Mouse (Mus musculus): ENCODE results near the gene Scgn.
A peak's percentile ranks its signal among the peaks of the same experiment; 100 is the strongest.

Scgn gene

DNA sequence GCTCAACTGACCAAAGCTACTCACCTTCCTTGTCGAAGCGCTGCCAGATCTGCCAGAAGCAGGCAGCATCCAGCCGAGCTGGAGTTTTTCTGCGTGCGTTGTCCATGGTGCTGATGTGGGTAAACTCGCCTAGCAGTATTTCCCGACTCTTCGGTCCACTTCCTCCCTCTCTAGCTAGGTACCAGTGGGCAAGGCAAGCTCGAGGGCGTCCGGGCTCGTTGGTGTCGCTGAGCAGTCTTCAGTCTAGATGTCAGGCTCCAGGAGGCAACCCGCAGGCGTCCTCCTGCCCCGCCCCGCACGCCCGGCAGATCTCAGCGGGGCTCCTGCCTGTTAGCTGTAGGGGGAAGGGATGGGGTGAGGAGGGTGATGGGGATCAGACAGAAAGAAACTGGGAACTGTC is at the start of gene Scgn:
TSS of gene Scgn (minus strand) at position 287 of the 400 bp plus-strand sequence.
- DNase-seq (ENCODE audit: low spot score): peak; percentile 30

GRCm38 (mm10) chr13:24040221-24040620 is 49.2 kb upstream of the Scgn start:
- DNase-seq (ENCODE audit: low spot score): no peak

DNA sequence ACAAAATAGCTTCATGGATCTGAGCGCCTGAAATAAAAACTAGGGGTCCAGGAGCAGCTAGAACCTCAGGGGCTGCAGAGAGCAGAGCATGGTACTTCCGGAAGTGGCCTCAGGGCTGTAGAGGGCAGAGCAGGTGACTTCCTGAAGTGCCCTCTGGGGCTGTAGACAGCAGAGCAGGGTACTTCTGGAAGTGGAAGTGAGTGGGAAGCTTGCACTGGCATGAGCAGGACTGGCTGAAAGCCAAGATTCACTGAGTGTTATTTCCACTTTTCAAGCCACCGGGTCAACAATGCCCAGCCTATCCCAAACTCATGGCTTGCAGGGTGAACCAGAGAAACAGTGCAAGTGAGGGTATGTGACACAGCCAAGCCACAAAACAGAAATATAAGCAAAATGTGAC is 46.5 kb upstream of the Scgn start:
- no peak for DNase-seq (ENCODE audit: low spot score)

- DNase-seq (ENCODE audit: low spot score): no peak
These were observed 45.1 kb upstream of the Scgn start for GRCm38 (mm10) chr13:24036150-24036549.

DNA sequence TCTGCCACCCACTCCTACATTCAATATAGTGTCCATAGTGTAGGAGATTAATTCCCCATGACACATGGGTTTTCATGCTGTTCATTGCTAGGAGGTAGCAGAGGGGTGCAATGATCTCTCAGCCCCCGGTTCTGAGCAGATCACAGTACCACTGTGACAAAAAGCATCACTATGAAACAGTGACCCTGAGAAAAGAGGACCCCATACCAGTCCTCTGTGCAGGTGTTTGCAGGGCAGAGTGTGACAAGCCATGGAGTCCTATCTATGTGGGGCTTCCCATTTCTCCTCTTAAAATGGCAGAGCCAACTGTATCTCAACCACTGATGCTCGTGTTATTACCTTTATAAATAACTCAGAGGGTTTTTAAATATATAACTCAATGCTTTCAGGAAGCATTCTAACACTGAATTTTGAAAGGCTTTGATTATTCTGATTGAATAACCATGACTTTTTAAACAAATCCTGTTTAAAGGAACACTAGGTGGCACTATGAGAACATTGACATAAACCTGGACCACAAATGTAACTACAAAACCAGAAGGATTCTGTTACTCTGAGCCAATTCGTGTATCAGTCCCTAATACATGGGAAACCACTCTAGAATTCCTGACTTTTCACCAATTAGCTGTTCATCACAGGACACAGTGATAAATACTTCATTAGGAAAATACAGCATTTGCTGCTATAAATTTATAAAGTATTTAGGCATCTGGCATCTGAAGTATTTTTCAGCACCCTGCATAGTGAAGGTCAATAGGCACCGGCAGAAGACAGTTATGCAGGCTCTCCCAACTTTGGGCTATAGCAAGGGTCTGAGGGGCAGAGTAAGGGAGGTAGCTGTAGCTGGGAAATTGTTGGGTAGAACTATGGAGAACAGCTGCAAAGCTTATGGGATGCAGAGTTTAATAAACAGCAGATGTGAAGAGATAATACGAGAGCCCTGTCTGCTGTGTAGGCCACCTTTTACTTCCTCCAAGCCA is 36.5 kb upstream of the Scgn start:
- no peak for DNase-seq (ENCODE audit: low spot score)

DNA sequence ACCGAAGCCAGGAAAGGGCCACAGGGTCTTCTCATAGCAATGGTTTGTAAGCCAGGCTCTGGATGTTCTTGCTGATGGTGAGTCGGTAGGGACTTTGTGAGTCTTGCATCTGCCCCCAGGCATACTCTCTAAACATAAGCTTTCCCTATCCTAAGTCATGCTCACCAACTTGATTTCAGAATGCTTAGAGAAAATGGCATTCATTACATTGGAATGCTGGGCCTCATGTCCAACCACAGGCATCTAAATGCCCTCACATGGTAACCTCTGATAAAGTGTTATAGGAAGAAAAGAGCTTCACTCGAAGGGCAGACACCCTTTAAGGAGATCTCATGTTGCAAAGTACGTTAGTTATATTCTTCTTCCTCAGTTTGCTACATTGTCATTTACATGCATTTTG is 27.5 kb upstream of the Scgn start:
- no peak for DNase-seq (ENCODE audit: low spot score)

DNA sequence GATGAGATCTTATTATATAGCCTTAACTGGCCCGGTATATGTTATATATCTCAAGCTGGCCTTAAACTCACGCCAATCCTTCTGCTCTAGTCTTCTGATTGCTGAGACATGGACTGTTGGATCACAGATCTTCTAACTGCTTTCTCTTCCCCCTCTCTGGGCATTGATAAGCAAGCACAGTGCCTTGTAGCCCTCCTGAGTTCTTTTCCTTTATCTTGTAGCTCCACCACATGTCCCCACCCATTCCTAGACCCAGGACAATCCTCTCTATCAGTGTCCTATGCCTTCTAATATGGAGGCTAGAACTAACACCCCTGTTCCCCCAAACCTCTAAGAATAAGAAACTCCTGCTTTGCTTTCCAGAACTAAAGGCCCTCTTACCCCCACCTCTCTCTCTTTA is 14.5 kb upstream of the Scgn start:
- DNase-seq (ENCODE audit: low spot score): no peak

DNA sequence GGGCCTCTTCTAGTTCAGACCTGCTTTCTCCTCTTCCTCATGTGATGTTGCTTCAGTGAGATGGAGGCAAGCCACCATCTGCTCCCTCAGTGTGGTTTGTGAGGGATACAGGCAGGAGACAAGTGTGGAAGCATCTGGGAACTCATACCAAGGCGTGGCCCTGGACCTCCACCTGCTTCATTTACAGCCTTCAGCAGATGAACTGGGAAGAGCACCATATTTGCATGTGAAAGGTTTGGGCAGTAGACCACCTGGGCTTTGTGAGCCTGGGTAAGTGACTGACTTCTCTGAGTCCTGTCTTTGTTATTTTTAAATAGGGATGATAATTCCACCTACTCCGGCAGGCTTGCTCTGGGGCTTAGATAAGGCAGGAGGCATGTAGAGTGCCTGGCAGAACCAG is 10.8 kb upstream of the Scgn start:
- no peak for DNase-seq (ENCODE audit: low spot score)

DNA sequence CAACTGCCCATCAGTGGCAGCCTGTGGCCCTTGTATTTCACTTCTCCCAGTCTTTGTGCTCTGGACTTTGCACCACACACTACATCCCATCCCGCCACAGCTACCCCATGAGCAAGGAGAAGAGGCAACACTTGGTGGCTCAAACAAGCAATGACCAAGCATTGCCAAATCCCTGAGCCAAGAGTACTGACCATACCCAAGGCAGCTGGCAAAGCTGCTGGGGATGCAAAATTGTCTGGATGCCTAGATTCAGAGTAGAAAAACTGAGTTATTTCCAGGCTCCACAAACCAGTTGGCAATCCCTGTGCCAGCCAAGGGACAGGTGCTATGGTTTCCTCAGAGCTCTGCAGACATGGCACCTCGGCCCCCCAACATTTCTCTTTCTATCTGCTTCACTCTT is 10.1 kb upstream of the Scgn start:
- no peak for DNase-seq (ENCODE audit: low spot score)

- no peak for DNase-seq (ENCODE audit: low spot score)
These were observed 7.8 kb upstream of the Scgn start for GRCm38 (mm10) chr13:23998826-23999225.

DNA sequence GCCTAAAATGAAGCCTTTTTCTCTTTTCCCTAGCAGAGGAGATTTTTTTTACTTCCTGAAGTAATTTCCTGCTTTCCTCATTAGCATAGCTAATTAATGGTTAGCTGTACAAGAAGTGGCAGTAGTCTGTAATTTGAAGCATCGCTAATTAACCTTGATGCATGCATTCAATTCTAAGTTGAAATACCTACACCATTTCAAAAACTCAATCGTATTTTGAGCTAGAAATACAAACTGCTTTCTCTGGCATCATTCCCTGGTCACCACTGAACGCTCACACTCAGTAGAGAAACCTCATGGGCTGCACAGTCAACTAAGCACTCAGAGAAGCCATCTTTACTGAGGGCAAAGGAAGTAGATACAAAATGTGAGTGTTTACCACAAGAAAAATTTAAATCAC is 3.7 kb upstream of the Scgn start:
- DNase-seq (ENCODE audit: low spot score): no peak

DNA sequence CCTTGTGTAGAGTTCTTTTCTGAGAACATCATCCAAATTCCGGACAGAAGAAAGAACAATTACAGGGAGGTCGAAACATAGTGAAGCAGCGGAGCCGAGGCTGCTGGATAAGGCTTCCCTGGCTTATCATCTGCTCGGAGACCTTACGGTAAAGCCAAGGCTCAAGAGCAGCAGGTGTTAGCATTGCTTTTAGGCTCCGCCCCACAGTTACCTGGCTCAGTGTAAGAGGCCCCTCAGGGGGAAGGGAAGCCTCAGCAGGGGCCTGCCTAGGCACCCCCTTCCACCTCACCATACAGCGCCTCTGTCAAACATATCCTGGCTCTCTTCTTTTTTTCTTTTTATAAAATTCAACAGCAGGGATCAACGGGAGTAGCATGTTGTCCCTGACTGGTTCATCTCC is 3.0 kb upstream of the Scgn start:
- DNase-seq (ENCODE audit: low spot score): no peak

GRCm38 (mm10) chr13:23990451-23990850 is 563 bp downstream of the Scgn start:
- no peak for DNase-seq (ENCODE audit: low spot score)

GRCm38 (mm10) chr13:23985130-23985529 is 5.9 kb downstream of the Scgn start:
- no peak for DNase-seq (ENCODE audit: low spot score)

GRCm38 (mm10) chr13:23972271-23972670 is 18.7 kb downstream of the Scgn start:
- no peak for DNase-seq (ENCODE audit: low spot score)

DNA sequence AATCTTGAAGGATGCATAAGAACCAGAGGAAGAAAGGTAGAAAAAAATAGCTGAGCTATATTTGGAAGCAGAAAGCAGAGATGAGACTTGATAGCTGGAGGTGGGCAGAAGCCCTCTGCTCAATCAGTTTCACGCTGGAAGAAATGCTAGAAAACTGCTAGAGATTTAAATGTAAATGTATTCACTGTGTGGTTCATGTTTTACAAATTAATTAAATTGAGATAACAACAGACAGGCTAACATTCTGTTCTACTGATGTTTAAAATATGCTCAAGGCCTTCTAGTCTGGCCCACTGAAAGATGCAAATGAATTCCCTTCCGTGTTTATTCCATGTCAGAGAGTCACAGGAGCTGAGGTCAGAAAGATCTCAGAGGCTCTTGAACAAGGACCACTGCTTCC is 19.1 kb downstream of the Scgn start:
- DNase-seq (ENCODE audit: low spot score): no peak

GRCm38 (mm10) chr13:23964909-23965308 is 26.1 kb downstream of the Scgn start:
- DNase-seq (ENCODE audit: low spot score): no peak

GRCm38 (mm10) chr13:23959776-23960175 is 31.2 kb downstream of the Scgn start:
- no peak for DNase-seq (ENCODE audit: low spot score)

DNA sequence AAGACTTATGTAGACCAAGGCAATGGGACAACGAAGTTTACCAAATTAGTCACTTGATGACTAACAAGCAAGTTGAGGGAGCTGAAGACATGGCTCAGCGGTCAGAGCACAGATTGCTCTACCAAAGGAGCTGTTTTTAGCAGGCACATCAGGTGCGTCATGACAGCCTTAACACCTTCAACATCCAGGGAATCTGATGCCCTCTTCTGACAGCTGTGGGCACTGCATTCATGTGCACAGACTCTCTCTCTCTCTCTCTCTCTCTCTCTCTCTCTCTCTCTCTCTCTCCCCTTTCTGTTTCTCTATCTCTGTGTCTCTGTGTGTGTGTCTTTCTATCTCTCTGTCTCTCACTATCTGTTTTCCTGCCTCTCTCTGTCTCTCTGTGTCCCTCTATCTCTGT is 40.1 kb downstream of the Scgn start:
- no peak for DNase-seq (ENCODE audit: low spot score)

DNA sequence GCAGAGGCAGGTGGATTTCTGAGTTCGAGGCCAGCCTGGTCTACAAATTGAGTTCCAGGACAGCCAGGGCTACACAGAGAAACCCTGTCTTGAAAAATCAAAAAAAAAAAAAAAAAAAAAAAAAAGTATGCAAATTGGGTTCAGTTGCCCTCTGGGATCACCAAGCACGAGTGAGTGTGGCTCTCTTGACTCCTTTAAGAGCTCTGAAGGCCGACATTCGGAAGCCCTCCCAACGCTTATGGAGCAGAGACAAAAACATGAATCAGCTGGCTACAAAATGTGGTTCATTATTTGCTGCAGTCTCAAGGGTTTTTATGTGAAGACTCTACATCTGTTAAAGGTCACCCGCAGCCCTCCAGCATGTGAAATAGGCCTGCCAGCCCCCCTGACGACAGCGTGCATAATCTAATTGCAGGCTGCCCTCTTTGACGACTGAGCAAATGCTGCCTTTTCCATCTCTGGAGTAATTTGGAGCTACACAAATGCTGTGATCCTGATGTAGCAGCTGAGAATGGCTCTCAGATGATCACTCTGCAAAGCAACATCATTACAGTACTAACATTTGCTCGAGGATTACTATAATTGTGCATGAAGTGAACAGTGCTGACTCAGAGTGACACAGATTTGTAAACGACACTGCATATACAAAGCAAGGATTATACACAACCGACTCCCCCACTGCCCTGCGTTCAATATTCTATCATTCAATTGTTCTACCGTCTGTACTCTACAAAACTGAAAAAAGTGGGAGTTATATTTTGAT is 41.3 kb downstream of the Scgn start:
- no peak for DNase-seq (ENCODE audit: low spot score)

- no peak for DNase-seq (ENCODE audit: low spot score)
These were observed 44.8 kb downstream of the Scgn start for GRCm38 (mm10) chr13:23946254-23946653.

DNA sequence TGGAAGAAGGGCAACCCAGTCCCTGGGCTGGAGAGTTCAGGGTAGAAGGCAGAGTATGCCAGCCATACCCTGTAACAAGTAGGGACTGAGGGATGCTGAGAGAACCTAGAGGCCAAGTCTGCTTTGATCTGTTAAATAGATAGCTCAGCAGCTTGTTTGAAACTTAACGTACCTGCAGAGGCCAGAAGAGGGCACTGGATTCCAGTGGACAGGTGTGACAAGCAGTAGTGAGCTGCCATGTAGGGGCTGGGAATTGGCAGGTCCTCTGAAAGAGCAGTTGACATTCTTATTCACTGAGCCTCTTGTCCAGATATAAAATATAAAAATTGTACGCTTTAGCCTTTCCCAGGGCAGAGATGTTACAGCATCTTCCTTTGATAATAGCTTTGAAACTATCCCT is 48.2 kb downstream of the Scgn start:
- DNase-seq (ENCODE audit: low spot score): no peak

DNA sequence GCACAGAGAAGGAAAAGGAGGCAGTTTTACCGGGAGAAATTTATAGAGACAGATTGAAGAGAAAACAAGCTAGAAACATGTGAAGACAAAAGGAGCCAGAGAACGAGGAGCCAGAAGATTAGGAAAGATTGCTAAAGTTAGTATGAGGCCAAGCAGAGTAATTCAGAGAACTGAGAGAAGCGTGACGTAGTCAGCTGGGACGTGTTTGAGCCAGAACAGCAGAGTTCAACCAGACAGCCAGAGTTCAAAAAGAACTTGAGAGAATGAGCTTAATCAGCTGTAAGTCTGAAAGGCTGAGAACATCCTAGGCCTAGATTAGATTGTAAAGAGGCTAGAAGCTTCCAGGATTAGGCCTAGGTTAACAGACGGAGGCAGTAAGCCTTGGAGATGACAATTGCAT is 50.7 kb downstream of the Scgn start:
- DNase-seq (ENCODE audit: low spot score): no peak
